Mouse (Mus musculus) kidney, postnatal 4 days (tissue): ENCODE data around the gene Gpr1.
"Not testable (repeated sequence)": the region's sequence is repeated elsewhere in the genome, so short reads cannot be mapped to it uniquely, and the experiment has no call there.

Experiments used
- DNase-seq, 2 experiments: peaks; one replicate each; pipeline ENCODE4 v3.0.0; 2021; ENCODE audit warnings: mixed read lengths in 2 of 2

Gpr1 gene

DNA sequence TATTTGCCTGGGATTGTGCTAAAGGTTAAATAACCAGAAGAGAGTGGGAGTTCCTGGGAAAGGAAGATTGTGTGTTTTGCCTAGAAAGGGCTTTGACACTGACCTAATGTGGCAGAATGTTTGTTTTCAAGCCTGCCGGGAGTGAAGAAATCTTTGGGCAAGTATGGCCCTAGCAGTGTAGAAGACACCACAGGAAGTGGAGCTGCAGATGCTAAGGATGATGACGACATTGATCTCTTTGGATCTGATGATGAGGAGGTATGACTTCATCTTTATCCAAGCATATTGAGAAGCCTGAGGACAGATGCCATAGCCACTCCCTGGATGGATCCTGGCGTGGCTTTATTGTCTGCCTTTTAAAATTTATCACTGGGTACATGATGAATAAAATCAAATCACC lies 36.0 kb downstream of the Gpr1 start:
- no peak for DNase-seq

DNA sequence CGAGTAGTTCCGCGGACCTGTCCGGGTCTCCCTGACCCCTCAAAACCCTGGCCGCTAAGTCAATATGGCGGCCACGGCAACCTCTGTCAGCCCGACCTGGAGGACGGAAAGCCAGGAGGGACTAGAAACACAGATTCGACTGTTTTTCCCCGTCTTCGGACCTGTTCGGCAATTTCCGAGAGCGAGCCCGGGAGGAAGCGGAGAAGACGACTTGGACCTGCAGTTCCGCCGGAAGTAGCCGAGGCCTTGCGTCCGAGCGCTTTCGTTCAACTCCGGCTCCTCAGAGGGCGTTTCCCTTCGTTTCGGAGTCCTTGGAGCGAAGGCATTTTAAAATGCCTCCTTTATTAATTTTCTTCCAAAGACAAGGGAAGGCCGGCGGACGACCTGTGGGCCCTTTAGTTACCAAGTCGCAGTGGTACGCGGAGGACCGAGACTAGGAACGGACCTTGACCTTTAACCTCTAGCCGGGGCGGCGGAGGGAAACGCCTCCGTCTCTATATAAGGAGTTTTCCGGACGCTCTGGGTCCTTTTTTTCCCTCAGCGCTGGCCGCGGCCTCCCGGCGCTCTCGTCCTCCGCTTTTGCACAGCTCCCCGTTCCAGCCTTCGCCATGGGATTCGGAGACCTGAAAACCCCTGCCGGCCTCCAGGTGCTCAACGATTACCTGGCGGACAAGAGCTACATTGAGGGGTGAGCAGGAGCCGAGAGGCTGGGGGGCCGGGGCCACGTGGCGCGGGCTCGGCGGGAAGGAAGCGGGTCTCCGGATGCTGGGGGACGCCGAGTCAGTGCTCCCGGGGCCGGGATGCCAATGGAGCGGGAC lies 37.5 kb downstream of the Gpr1 start, which contains the start of the genes Eef1b2 and Ndufs1:
Eef1b2 (plus strand) TSS at position 222 of the 818 bp plus-strand sequence.
Ndufs1 (minus strand) TSS at position 230 of the 818 bp plus-strand sequence.
- DNase-seq = peak; percentile 97 to 98

GRCm38 (mm10) chr1:63176259-63176603 lies 38.1 kb downstream of the Gpr1 start:
- no peak for DNase-seq

- peak in 1 of 2 experiments; percentile 19 for DNase-seq
Measured at GRCm38 (mm10) chr1:63175853-63176252, 38.5 kb downstream of the Gpr1 start.

DNA sequence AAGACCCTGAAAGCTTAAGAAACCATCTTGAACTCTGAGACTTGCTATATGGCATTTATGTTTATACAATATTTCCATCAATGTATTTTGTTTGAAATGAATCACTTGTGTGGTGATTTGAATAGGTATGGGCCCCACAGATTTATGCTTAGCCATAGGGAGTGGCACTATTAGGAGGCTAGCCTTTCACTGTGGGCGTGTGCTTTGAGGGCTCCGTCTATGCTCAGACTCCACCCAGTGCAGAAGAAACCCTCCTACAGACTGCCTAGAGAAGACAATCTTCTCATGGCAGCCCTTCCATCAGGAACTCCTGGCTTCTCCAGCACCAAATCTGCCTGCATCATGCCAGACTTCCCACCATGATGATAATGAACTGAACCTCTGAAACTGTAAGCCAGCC lies 45.7 kb downstream of the Gpr1 start:
- DNase-seq = no peak

DNA sequence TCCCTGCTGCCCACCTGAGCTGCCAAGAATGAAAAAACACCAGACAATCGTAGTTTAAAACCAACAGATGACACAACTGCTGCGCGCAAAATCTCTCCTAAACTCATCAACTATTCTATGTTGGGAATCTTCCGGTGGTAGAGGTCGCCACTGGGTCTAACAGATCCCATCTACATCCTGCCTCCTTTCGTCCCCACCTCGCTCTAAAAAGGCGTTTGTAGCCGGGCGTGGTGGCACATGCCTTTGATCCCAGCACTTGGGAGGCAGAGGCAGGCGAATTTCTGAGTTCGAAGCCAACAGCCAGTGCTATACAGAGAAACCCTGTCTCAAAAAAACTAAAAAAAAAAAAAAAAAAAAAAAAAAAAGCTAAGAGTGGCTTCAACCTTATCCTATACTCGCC lies 74.1 kb downstream of the Gpr1 start:
- DNase-seq = no peak

- DNase-seq = not testable (repeated sequence)
Measured at GRCm38 (mm10) chr1:63138586-63138985, 75.8 kb downstream of the Gpr1 start.

DNA sequence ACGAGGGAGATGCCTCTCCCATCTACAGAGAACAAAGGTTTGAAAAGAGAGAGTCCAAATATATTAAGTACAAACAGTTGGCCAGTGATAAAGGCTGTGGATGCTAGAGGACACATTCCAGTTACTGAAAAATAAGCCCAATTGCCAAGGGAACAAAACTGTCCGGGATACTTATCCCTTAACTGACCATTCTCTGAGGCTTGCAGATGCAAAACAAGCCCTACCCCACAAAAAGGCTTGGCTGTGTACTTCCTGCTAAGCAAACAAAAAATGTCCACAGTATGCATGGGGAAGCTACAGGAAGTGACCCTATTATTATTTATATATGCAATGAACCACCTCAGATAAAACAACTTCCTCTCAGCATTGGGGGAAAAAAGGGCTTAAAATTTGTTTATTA lies 76.4 kb downstream of the Gpr1 start:
- DNase-seq = no peak

DNA sequence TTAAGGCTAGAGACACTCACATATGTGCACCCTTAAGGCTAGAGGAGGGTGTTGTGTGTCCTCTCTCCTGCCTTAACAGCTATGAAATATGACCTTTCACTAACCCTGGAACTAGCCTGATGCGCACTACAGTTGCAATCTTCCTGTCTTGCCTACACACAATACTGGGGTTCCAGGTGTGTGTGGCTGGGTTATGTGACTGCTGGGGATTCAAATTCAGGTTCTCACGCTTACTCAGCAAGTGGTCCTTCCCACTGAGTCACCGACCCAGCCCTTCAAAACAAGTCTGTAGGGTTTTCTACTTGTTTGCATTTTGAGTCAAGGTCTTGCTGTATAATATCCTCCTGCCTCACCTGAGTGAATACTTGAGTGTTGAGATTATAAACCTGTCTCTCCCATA lies 79.8 kb downstream of the Gpr1 start:
- DNase-seq = no peak
